Mouse (Mus musculus) MEL (cell line): Measurements from ENCODE around the gene Dtl.

Experiments
- CTCF ChIP-seq, 3 experiments: IDR thresholded peaks in 2 of 3; conservative IDR thresholded peaks in 1 of 3; 2 replicates each; pipeline ENCODE4 v1.5.1; 2011 to 2012; ENCODE audit warnings: low read length in 3 of 3, low read depth in 2 of 3, mild to moderate bottlenecking in 2 of 3, improper control_type of control experiment in 1 of 3, inconsistent platforms in 1 of 3, mixed read lengths in 1 of 3, moderate library complexity in 1 of 3; ENCODE audit not compliant: control insufficient read depth in 1 of 3, insufficient read depth in 1 of 3, poor library complexity in 1 of 3, severe bottlenecking in 1 of 3
- ZC3H11A ChIP-seq: IDR thresholded peaks from 2 replicates; pipeline ENCODE4 v1.6.1; 2012; ENCODE audit warnings: low read depth, mild to moderate bottlenecking, inconsistent platforms, low read length, improper control_type of control experiment

- TF ChIP-seq ZC3H11A (peak; percentile 51), CTCF (IDR thresholded peaks at IDR 0.05 in 2 of 3, conservative IDR thresholded peaks at IDR 0.05 in 1 of 3; ENCODE audit: control insufficient read depth in 1 of 3, insufficient read depth in 1 of 3, low read depth in 2 of 3, low read length in 3 of 3, poor library complexity in 1 of 3, severe bottlenecking in 1 of 3) (peak; percentile 1 to 73 (median 58); a peak in 4 of 6 replicates)
These were observed 12.4 kb downstream of the Dtl start for GRCm38 (mm10) chr1:191562823-191563365.
